Mouse (Mus musculus) spleen, embryonic (tissue): ENCODE results near the gene Aldh5a1.

Source experiments
- CTCF ChIA-PET: fragments of 350-600 bp; sonication (Branson Sonifier 250); formaldehyde crosslinking; loops from one replicate; lab custom pipeline; 2022; lab: Charles Lee

Gene Aldh5a1

GRCm38 (mm10) chr13:24868233-24868632, 69.2 kb downstream of the Aldh5a1 start:
- CTCF ChIA-PET = no interaction called here

- CTCF ChIA-PET = no interaction called here
Measured at GRCm38 (mm10) chr13:24867789-24868188, 69.7 kb downstream of the Aldh5a1 start.

GRCm38 (mm10) chr13:24866430-24867402, 70.7 kb downstream of the Aldh5a1 start:
- CTCF ChIA-PET = no interaction called here

GRCm38 (mm10) chr13:24862520-24862919, 74.9 kb downstream of the Aldh5a1 start:
- CTCF ChIA-PET = interaction anchor here (0.5 to 0.9 kb wide), 2 partner anchors 27 to 1069 kb away, joined by 3 read pairs; no protein-coding TSS in a partner anchor

- CTCF ChIA-PET = interaction anchor here (0.5 to 0.9 kb wide), 2 partner anchors 27 to 1069 kb away, joined by 3 read pairs; no protein-coding TSS in a partner anchor
Measured at GRCm38 (mm10) chr13:24862021-24862420, 75.4 kb downstream of the Aldh5a1 start.

- CTCF ChIA-PET = no interaction called here
Measured at GRCm38 (mm10) chr13:24861084-24861483, 76.4 kb downstream of the Aldh5a1 start.

- CTCF ChIA-PET = no interaction called here
Measured at GRCm38 (mm10) chr13:24859115-24859514, 78.3 kb downstream of the Aldh5a1 start.
